Mouse (Mus musculus) myocyte (in vitro differentiated cells): Measurements from ENCODE around the gene Gsg1l. TPM values are rescaled to one million over a fixed set of nuclear protein-coding genes. Genes with fewer than 3 reads are reported as not detected.
A peak's percentile ranks its signal among the peaks of the same experiment; 100 is the strongest.

Experiments used
- H3K27me3 ChIP-seq: one replicate; pipeline ENCODE4 v1.6.1; 2011; ENCODE audit not compliant: control insufficient read depth, insufficient read depth, insufficient read length
- H3K36me3 ChIP-seq: one replicate; pipeline ENCODE4 v1.6.1; 2011; ENCODE audit not compliant: control insufficient read depth, insufficient read depth
- H3K4me2 ChIP-seq: one replicate; pipeline ENCODE4 v1.6.1; 2011; ENCODE audit warnings: low read depth, control low read depth
- H3K4me3 ChIP-seq: one replicate; pipeline ENCODE4 v1.5.1; 2011; ENCODE audit warnings: mild to moderate bottlenecking, control low read depth, moderate library complexity
- H3K79me2 ChIP-seq: one replicate; pipeline ENCODE4 v1.6.1; 2011; ENCODE audit not compliant: control insufficient read depth, insufficient read depth
- H3ac ChIP-seq: one replicate; pipeline ENCODE4 v1.6.1; 2011; ENCODE audit not compliant: control insufficient read depth, insufficient read length
- CEBPB ChIP-seq: IDR thresholded peaks from 2 replicates; pipeline ENCODE4 v1.6.1; 2011; ENCODE audit warnings: mild to moderate bottlenecking, moderate library complexity; ENCODE audit not compliant: poor library complexity, insufficient read depth, severe bottlenecking
- E2F4 ChIP-seq: IDR thresholded peaks from one replicate; pipeline ENCODE4 v1.6.1; 2011; ENCODE audit warnings: mild to moderate bottlenecking, control low read depth, moderate library complexity; ENCODE audit not compliant: insufficient read depth
- MAX ChIP-seq: IDR thresholded peaks from one replicate; pipeline ENCODE4 v1.6.1; 2011; ENCODE audit warnings: low read depth, mild to moderate bottlenecking, control low read depth
- MYOD1 ChIP-seq, 3 experiments: IDR thresholded peaks; one replicate each; pipeline ENCODE4 v1.6.1; 2011; ENCODE audit warnings: control low read depth in 2 of 3, low read depth in 2 of 3, mild to moderate bottlenecking in 2 of 3, moderate library complexity in 1 of 3; ENCODE audit not compliant: insufficient read length in 2 of 3, control insufficient read depth in 1 of 3
- MYOG ChIP-seq, 3 experiments: IDR thresholded peaks; one replicate each; pipeline ENCODE4 v1.6.1; 2011; ENCODE audit warnings: control low read depth in 2 of 3, low read depth in 2 of 3, mild to moderate bottlenecking in 2 of 3; ENCODE audit not compliant: insufficient read length in 2 of 3, control insufficient read depth in 1 of 3, insufficient read depth in 1 of 3
- POLR2A ChIP-seq: IDR thresholded peaks from one replicate; pipeline ENCODE4 v1.6.1; 2011; ENCODE audit warnings: low read depth, mild to moderate bottlenecking, control low read depth, moderate library complexity; ENCODE audit not compliant: insufficient read length
- POLR2AphosphoS2 ChIP-seq: IDR thresholded peaks from one replicate; pipeline ENCODE4 v1.6.1; 2011; ENCODE audit warnings: low read depth, control low read depth; ENCODE audit not compliant: insufficient read length
- REST ChIP-seq: IDR thresholded peaks from one replicate; pipeline ENCODE4 v1.6.1; 2011; ENCODE audit warnings: mild to moderate bottlenecking, control low read depth, moderate library complexity; ENCODE audit not compliant: insufficient read depth, insufficient read length
- SRF ChIP-seq: IDR thresholded peaks from one replicate; pipeline ENCODE4 v1.6.1; 2011; ENCODE audit warnings: low read depth; ENCODE audit not compliant: control insufficient read depth, insufficient read length
- TCF12 ChIP-seq: IDR thresholded peaks from one replicate; pipeline ENCODE4 v1.6.1; 2011; ENCODE audit warnings: mild to moderate bottlenecking, control low read depth; ENCODE audit not compliant: poor library complexity, insufficient read depth, severe bottlenecking
- TCF3 ChIP-seq: IDR thresholded peaks from one replicate; pipeline ENCODE4 v1.6.1; 2011; ENCODE audit warnings: low read depth, control low read depth; ENCODE audit not compliant: insufficient read length
- USF1 ChIP-seq: IDR thresholded peaks from one replicate; pipeline ENCODE4 v1.6.1; 2011; ENCODE audit warnings: low read depth, mild to moderate bottlenecking, control low read depth, moderate library complexity
- polyA plus RNA-seq: library from polyadenylated mRNA; unstranded; fragments of >200 nt; fragmentation: generic; extraction: Trizol; gene quantifications from one replicate; pipeline ENCODE4 v1.2.1, GENCODE M21; 2012; ENCODE audit warnings: missing spikeins

Gene Gsg1l
- polyA plus RNA-seq, 1 experiment, result not detected

DNA sequence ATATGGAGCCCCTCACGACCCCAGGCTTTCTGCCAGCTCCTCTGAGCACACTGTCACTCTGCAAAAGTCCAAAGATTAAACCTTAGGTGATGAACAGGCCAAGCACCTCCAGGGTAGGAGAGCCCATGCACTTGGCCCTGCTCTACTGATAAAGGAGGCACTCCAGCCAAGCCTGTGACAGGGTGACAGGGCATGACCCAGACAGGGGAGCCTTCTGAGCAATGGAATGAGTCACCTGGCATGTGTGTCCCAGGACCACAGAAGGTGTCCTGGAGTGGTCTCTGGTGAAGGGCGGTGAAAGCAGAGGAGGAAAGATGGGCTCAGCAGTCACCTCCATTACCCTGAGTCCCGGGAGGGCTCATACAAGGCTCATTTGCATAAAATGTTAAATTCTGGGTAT, 222.6 kb downstream of the Gsg1l start:
- Histone ChIP-seq H3ac (no peak overlapping the region), H3K79me2 (no peaks in the 10 kb centered on the region), H3K4me2 (no peak overlapping the region), H3K27me3 (no peaks in the 10 kb centered on the region), H3K36me3 (no peaks in the 10 kb centered on the region), H3K4me3 (no peak overlapping the region)
- TF ChIP-seq REST (no peak), E2F4 (no peak), MYOG (IDR thresholded peaks at IDR 0.05; ENCODE audit: control insufficient read depth in 1 of 3, insufficient read depth in 1 of 3, insufficient read length in 2 of 3, low read depth in 2 of 3) (no peak), MYOD1 (IDR thresholded peaks at IDR 0.05; ENCODE audit: control insufficient read depth in 1 of 3, insufficient read length in 2 of 3, low read depth in 2 of 3) (no peak), TCF3 (no peak), POLR2AphosphoS2 (no peak), SRF (no peak), POLR2A (no peak), TCF12 (no peak), CEBPB (no peak), USF1 (no peak), MAX (no peak)

DNA sequence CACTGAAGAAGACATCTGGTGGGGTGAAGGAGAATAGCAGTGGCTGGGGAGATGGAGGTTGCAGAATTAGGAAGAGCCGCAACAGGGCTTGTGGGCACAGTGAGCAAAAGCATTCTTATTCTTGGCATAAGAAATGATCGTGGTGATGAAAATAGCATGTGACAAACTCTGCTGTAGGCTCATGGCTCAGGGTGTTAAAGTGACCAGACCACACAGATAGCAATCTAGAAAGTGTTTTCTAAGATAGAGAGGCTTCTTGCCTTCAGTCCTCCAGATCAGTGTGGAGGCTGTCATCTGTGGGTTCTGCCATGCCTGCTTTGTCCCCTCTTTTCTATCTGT, 234.7 kb downstream of the Gsg1l start:
- TF ChIP-seq POLR2A, result no peak
- TF ChIP-seq TCF12, result no peak
- TF ChIP-seq POLR2AphosphoS2, result no peak
- TF ChIP-seq CEBPB, result no peak
- TF ChIP-seq USF1, result no peak
- TF ChIP-seq SRF, result no peak
- TF ChIP-seq MYOG (IDR thresholded peaks at IDR 0.05; ENCODE audit: control insufficient read depth in 1 of 3, insufficient read depth in 1 of 3, insufficient read length in 2 of 3, low read depth in 2 of 3), result no peak
- TF ChIP-seq E2F4, result no peak
- no peak for TF ChIP-seq MAX
- H3K4me2 ChIP-seq, result no peak overlapping the region
- H3K79me2 ChIP-seq, result no peaks in the 10 kb centered on the region
- H3ac ChIP-seq, result no peak overlapping the region
- no peaks in the 10 kb centered on the region for H3K36me3 ChIP-seq
- H3K27me3 ChIP-seq, result no peaks in the 10 kb centered on the region
- H3K4me3 ChIP-seq, result no peak overlapping the region

DNA sequence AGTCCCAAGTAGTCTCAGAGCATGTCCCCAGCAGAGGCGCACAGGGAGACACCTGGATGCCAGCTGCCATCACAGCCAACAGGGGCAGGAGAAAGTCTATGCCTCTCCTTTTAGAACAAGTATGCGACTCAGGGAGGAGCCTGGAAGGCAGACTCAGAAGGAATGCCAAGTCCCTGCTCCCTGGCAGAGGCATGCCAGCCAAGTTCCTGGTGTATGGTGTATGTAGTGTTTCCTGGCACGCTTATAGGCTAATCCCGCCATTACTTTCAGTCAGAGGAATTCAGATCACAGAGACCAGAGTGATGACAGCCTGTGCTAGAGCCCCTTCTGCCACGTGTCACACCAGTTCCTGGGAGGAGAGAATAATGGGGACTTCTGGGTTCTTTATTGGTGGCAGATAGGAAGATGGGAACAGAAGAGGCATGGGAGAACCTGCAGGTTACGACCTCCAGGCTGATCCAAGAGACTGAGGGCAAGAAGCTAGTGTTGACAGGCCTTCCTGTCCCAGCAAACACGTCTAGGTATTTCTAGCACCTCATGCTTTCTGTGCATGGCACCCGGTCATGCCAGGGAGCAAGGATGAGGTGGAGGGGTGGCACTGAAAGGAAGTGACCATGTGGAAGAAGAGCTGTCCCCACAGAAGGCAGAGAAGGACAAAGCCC, 235.2 kb downstream of the Gsg1l start:
- Histone ChIP-seq H3K4me2 (no peak overlapping the region), H3K36me3 (no peaks in the 10 kb centered on the region), H3K4me3 (no peak overlapping the region), H3ac (no peak overlapping the region), H3K27me3 (no peaks in the 10 kb centered on the region), H3K79me2 (no peaks in the 10 kb centered on the region)
- TF ChIP-seq REST, result no peak
- no peak for TF ChIP-seq MYOG (IDR thresholded peaks at IDR 0.05; ENCODE audit: control insufficient read depth in 1 of 3, insufficient read depth in 1 of 3, insufficient read length in 2 of 3, low read depth in 2 of 3)
- TF ChIP-seq USF1, result no peak
- no peak for TF ChIP-seq POLR2AphosphoS2
- TF ChIP-seq TCF12, result no peak
- no peak for TF ChIP-seq TCF3
- peak in 1 of 3 experiments; percentile 20 for TF ChIP-seq MYOD1 (IDR thresholded peaks at IDR 0.05; ENCODE audit: control insufficient read depth in 1 of 3, insufficient read length in 2 of 3, low read depth in 2 of 3)
- TF ChIP-seq E2F4, result no peak

DNA sequence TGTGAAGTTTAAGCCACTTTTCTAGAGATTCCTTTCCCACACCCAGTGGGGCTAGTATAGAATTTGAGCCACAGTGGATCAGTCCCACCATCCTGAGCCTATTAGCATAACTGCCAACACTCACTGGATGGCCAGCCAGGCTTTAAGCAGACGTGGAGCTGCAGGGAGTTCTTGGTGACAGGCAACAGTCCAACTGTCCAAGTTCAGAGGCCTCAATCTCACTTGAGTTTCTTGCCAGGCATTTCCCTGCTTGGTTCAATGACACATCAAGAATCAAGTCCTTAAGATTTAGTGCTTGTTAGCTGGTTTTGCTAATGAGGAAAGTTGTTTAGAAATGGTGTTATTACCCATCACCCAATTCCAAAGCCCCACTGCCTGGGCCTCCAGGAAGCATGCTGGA, 236.6 kb downstream of the Gsg1l start:
- Histone ChIP-seq H3K4me3 (no peak overlapping the region), H3K79me2 (no peaks in the 10 kb centered on the region), H3ac (no peak overlapping the region), H3K27me3 (no peaks in the 10 kb centered on the region), H3K36me3 (no peaks in the 10 kb centered on the region), H3K4me2 (no peak overlapping the region)
- TF ChIP-seq MYOD1 (IDR thresholded peaks at IDR 0.05; ENCODE audit: control insufficient read depth in 1 of 3, insufficient read length in 2 of 3, low read depth in 2 of 3), result no peak
- TF ChIP-seq POLR2A, result no peak
- TF ChIP-seq REST, result no peak
- no peak for TF ChIP-seq TCF12
- no peak for TF ChIP-seq TCF3
- TF ChIP-seq MAX, result no peak
- TF ChIP-seq POLR2AphosphoS2, result no peak
- TF ChIP-seq CEBPB, result no peak
- TF ChIP-seq E2F4, result no peak
- TF ChIP-seq USF1, result no peak
- no peak for TF ChIP-seq SRF
- TF ChIP-seq MYOG (IDR thresholded peaks at IDR 0.05; ENCODE audit: control insufficient read depth in 1 of 3, insufficient read depth in 1 of 3, insufficient read length in 2 of 3, low read depth in 2 of 3), result no peak

DNA sequence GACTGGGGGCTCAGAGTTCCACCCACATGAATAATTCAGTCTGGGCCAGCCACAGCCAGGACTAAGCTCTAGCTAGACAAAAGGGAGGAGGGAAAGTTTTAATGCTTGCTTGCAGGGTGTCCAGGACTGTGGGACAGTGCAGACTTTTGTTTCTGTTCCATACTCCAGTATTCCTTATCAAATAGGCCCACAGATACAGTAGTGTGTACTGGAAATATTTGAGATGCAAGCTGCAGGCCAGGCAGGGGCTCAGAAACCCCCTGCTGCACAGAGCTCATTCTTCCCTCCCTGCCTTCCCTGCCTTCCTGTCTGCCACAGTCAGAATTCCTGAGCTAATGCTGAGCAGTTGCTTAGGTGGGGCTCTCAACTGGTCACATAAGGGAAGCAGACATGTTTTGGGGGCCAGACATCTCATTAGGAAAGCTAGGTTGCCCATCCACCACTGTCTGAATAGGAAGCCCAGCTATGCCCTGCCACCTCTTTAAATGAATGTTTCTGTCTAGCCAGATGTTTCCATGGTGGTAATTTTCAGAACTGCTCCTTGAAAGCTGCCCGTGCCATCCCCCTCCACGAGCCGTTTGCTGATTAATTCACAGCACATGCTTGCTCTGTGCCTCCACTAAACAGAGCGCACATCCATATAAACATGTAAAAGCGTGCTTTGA, 244.0 kb downstream of the Gsg1l start:
- H3K36me3 ChIP-seq, result no peaks in the 10 kb centered on the region
- no peak overlapping the region for H3K4me2 ChIP-seq
- no peaks in the 10 kb centered on the region for H3K27me3 ChIP-seq
- no peaks in the 10 kb centered on the region for H3K79me2 ChIP-seq
- TF ChIP-seq REST (no peak), USF1 (no peak), POLR2AphosphoS2 (no peak), TCF12 (no peak), MYOD1 (IDR thresholded peaks at IDR 0.05; ENCODE audit: control insufficient read depth in 1 of 3, insufficient read length in 2 of 3, low read depth in 2 of 3) (no peak), MYOG (IDR thresholded peaks at IDR 0.05; ENCODE audit: control insufficient read depth in 1 of 3, insufficient read depth in 1 of 3, insufficient read length in 2 of 3, low read depth in 2 of 3) (no peak), MAX (no peak)
- H3ac ChIP-seq, result no peak overlapping the region
- no peak overlapping the region for H3K4me3 ChIP-seq
